Comparison of ENCODE assay signal across 26 mouse cellular contexts in the genomic region with DNA sequence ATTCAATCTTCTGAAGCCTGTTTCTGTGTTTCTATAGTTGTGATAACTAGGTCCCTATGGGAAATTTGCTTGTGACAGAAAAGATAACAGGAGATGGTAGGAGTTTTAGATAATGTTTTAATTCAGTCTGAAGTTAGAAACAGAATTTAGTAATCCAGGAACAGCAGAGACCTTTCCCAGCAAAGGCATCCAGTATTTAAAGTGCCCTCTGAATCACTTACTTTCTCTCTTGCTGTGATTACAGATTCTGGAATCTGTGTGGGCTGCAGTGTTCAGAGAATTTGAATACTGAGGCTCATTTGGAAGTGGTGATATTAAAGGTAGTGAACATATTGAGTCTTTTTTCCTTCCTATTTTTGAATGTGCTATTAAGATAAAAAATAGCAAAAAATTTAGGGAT.
"Had no signal": no experiment of that assay in that cellular context is flagged by ENCODE, and none has a peak within 500 bp of the region (broad histone marks: within the 10 kb centered on the region; RNA-seq: fewer than 3 reads in every experiment).

No protein-coding gene starts in this region.

- H3K27ac ChIP-seq: gastrocnemius, adult 2 months; heart, adult 2 months; heart, embryonic 13.5 days; heart, embryonic 15.5 days; hindbrain, embryonic 13.5 days; hindbrain, embryonic 15.5 days; hindbrain, postnatal 0 days; kidney, embryonic 15.5 days; kidney, postnatal 0 days; limb, embryonic 13.5 days; limb, embryonic 15.5 days; liver, embryonic 12.5 days had no signal

- ATAC-seq: hindbrain, postnatal 0 days; intestine, embryonic 16.5 days; liver, embryonic 12.5 days had no signal

- H3K4me1 ChIP-seq: hindbrain, embryonic 13.5 days; hindbrain, embryonic 15.5 days; limb, embryonic 15.5 days; liver, embryonic 12.5 days had no signal

- DNase-seq: gastrocnemius, adult 2 months; gastrocnemius, postnatal 10 days; gastrocnemius, postnatal 25 days; heart, adult 11 months; heart, adult 2 months; heart, postnatal 14 days; heart, postnatal 36 days; kidney, adult 11 months; kidney, adult 2 months; kidney, adult 9 months; kidney, postnatal 14 days; kidney, postnatal 36 days; layer of hippocampus, adult 9-11 months; layer of hippocampus, postnatal 36 days; left cerebral cortex, postnatal 4 days had no signal

- H3K4me3 ChIP-seq: gastrocnemius, adult 2 months; heart, adult 2 months; heart, embryonic 13.5 days; heart, embryonic 15.5 days; hindbrain, embryonic 13.5 days; hindbrain, embryonic 15.5 days; kidney, embryonic 15.5 days; limb, embryonic 13.5 days; limb, embryonic 15.5 days; liver, embryonic 12.5 days had no signal
